Mouse (Mus musculus) stomach, embryonic 15.5 days (tissue): ENCODE measurements at regions not wholly inside any gene's neighbourhood (a gene's known extent, or its start where the extent isn't known, plus 50 kb on each side); places are given as distances from the start of the nearest gene placed in this dataset.
A peak's percentile ranks its signal among the peaks of the same experiment; 100 is the strongest.

Source experiments
- ATAC-seq: fragments of 200-750 bp; cut with Nextera tagmentation; 2 replicates; pipeline ENCODE4 v1.8.0; 2017; ENCODE audit warnings: low read depth, moderate number of reproducible peaks, moderate TSS enrichment; ENCODE audit not compliant: insufficient read depth, low FRiP score
- H3K27ac ChIP-seq: fragments of 300-500 bp; sonication (generic); 2 replicates; pipeline ENCODE4 v1.5.1; 2015; ENCODE audit warnings: mild to moderate bottlenecking, inconsistent platforms
- H3K27me3 ChIP-seq: fragments of 300-500 bp; sonication (generic); replicated peaks from 2 replicates; pipeline ENCODE4 v1.6.1; 2015; ENCODE audit warnings: inconsistent platforms
- H3K36me3 ChIP-seq: fragments of 300-500 bp; sonication (generic); 2 replicates; pipeline ENCODE4 v1.6.1; 2015; ENCODE audit warnings: inconsistent platforms
- H3K4me1 ChIP-seq: fragments of 300-500 bp; sonication (generic); 2 replicates; pipeline ENCODE4 v1.6.1; 2015; ENCODE audit warnings: inconsistent platforms
- H3K4me2 ChIP-seq: fragments of 300-500 bp; sonication (generic); 2 replicates; pipeline ENCODE4 v1.6.1; 2015; ENCODE audit warnings: mild to moderate bottlenecking, inconsistent platforms
- H3K4me3 ChIP-seq: fragments of 300-500 bp; sonication (generic); replicated peaks from 2 replicates; pipeline ENCODE4 v1.5.1; 2015; ENCODE audit warnings: inconsistent platforms
- H3K9ac ChIP-seq: fragments of 300-500 bp; sonication (generic); 2 replicates; pipeline ENCODE4 v1.6.1; 2015; ENCODE audit warnings: inconsistent platforms
- H3K9me3 ChIP-seq: fragments of 300-500 bp; sonication (generic); 2 replicates; pipeline ENCODE4 v1.6.1; 2016; ENCODE audit warnings: inconsistent platforms
- WGBS: fragments of 180-500 bp; shearing (Covaris S2); methylation state at CpG from one replicate; pipeline ENCODE4 v1.1.7; 2015; 5-methylcytosine and 5-hydroxymethylcytosine counted together

DNA sequence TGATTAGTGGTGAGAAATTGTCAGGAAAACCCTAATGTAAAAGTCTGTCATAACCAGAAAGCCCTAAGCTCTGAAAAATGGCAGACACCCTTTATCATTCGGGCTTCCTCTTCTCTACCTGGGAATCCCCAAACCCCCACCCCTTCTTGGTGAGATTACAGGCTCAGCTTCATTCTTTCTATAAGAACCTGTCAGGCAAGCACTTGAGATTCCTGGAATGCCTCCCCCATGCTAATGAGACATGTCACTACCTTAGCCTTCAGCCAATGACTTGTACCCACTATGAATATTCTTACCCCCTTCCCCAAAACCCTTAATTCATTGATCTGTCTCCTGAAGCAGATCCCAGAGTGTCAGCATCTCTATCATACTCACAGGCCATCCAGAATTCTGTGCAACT lies 254.5 kb upstream of the Gcfc2 start:
- Histone ChIP-seq H3K4me3 (no peak overlapping the region), H3K9me3 (no peaks in the 10 kb centered on the region), H3K4me2 (no peak overlapping the region), H3K27ac (no peak overlapping the region), H3K4me1 (no peaks in the 10 kb centered on the region), H3K27me3 (no peaks in the 10 kb centered on the region), H3K36me3 (no peaks in the 10 kb centered on the region), H3K9ac (no peak overlapping the region)
- no peak for ATAC-seq
- 58% methylated on average over 1 of the region's 1 CpGs for WGBS

DNA sequence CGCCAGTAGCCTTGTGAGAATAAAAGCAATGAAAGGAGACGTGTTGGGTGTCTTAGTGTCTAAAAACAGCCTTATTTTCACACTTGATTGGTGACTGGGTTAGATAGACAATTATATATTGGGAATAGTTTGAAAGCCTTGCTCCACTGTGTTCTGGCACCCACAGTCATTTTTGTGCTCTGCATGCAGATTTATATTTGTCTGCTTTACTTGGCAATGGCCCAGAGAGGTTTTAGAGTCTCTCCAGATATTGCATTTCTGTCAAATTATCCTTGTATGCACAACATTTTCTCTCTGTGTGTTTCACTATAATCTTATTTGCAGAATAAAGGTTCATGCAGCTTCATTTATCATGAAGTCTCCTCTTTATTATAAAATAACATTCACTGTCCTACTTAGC lies 250.2 kb upstream of the Gcfc2 start:
- H3K27ac ChIP-seq = no peak overlapping the region
- no peak for ATAC-seq
- 67% methylated on average over 2 of the region's 2 CpGs for WGBS
- H3K36me3 ChIP-seq = no peaks in the 10 kb centered on the region
- H3K9me3 ChIP-seq = no peaks in the 10 kb centered on the region
- H3K4me2 ChIP-seq = no peak overlapping the region
- H3K4me1 ChIP-seq = no peaks in the 10 kb centered on the region
- H3K27me3 ChIP-seq = no peaks in the 10 kb centered on the region
- no peak overlapping the region for H3K4me3 ChIP-seq
- H3K9ac ChIP-seq = no peak overlapping the region

DNA sequence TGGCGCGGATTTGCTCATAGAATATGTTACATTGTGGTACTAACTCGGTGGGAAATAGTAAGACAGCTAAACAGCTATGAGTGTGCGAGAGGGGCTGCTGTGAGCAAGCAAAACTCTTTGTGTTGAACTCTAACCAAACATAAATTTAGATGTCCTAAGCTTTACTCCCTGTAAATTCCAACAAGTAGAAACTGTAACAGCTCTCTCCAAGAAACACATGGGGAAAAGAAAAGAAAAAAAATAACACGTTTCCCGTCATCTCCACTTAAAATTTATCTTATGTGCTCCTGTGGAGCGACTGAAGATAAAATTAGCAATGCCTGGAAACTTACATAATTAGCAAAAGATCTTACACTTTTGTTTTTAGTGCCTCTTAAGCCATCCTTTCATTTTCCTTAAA lies 226.2 kb upstream of the Gcfc2 start:
- no peaks in the 10 kb centered on the region for H3K36me3 ChIP-seq
- no peak overlapping the region for H3K4me2 ChIP-seq
- no peaks in the 10 kb centered on the region for H3K4me1 ChIP-seq
- H3K9me3 ChIP-seq = no peaks in the 10 kb centered on the region
- no peaks in the 10 kb centered on the region for H3K27me3 ChIP-seq
- 82% methylated on average over 7 of the region's 7 CpGs for WGBS
- H3K9ac ChIP-seq = no peak overlapping the region
- no peak overlapping the region for H3K27ac ChIP-seq
- no peak overlapping the region for H3K4me3 ChIP-seq
- ATAC-seq = no peak

DNA sequence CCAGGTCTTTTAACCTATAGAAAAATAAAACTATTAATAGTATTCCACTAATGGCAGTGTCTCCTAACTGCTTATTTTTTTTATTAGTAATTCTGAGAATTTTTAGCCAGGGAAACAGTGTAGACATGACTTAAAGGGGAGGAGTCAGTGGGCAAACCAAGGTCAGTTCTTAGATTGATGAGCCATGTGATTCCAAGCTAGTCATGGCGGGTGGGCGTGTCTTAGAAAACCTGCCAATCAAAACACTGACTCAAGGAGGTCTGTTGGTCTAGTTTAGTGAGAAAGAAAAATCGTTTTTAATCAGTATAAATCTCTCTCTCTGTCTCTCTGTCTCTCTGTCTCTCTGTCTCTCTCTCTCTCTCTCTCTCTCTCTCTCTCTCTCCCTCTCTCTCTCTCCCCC lies 225.3 kb upstream of the Gcfc2 start:
- no peaks in the 10 kb centered on the region for H3K27me3 ChIP-seq
- no peaks in the 10 kb centered on the region for H3K4me1 ChIP-seq
- H3K4me3 ChIP-seq = no peak overlapping the region
- no peaks in the 10 kb centered on the region for H3K9me3 ChIP-seq
- no peak overlapping the region for H3K9ac ChIP-seq
- 80% methylated on average over 3 of the region's 3 CpGs for WGBS
- no peak overlapping the region for H3K27ac ChIP-seq
- H3K4me2 ChIP-seq = no peak overlapping the region
- no peaks in the 10 kb centered on the region for H3K36me3 ChIP-seq
- ATAC-seq = no peak

DNA sequence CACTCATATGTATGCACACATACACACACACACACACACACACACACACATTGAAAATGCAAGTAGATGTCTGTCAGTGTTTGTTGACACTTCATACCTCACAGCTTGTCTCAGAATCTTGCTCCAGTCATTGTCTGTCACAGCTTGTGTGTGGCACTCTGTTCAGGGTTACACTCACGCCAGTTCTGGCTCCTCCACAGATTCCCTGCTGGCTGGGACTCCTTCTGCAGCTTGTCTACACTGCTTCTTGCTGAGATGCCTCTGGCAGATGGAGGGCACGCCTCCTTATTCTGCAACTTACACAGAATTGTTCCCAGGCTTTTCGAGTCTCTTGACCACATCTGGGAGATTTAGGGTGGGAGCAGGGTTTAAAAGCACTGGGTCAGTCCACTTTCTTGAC lies 208.6 kb upstream of the Gcfc2 start:
- H3K27me3 ChIP-seq = no peaks in the 10 kb centered on the region
- H3K9me3 ChIP-seq = no peaks in the 10 kb centered on the region
- no peak overlapping the region for H3K4me3 ChIP-seq
- H3K27ac ChIP-seq = no peak overlapping the region
- no peaks in the 10 kb centered on the region for H3K4me1 ChIP-seq
- H3K36me3 ChIP-seq = no peaks in the 10 kb centered on the region
- no peak for ATAC-seq
- 56% methylated on average over 3 of the region's 3 CpGs for WGBS
- no peak overlapping the region for H3K4me2 ChIP-seq
- H3K9ac ChIP-seq = no peak overlapping the region

DNA sequence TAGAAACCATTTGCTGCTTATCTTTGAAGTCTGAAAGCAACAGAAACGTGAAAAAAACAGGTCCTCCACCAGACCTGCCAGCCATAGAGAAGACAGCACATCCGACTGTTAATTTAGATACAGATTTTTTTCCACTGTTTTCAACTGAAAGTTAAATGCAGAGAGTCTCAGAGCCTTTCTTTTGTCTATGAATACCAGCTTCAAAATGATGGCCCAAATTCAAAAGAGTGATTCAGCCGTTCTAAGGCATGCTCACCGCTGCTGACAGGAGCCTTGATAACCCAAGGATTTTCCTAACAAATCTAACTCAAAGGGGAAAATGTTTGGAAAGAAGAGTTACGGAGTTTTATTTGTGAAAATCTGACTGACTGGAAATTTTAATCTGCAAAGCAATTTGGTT lies 207.1 kb upstream of the Gcfc2 start:
- WGBS = 66% methylated on average over 5 of the region's 5 CpGs
- Histone ChIP-seq H3K9ac (no peak overlapping the region), H3K27me3 (no peaks in the 10 kb centered on the region), H3K36me3 (no peaks in the 10 kb centered on the region), H3K4me3 (no peak overlapping the region), H3K27ac (no peak overlapping the region), H3K4me2 (no peak overlapping the region), H3K9me3 (no peaks in the 10 kb centered on the region), H3K4me1 (no peaks in the 10 kb centered on the region)
- ATAC-seq = no peak

DNA sequence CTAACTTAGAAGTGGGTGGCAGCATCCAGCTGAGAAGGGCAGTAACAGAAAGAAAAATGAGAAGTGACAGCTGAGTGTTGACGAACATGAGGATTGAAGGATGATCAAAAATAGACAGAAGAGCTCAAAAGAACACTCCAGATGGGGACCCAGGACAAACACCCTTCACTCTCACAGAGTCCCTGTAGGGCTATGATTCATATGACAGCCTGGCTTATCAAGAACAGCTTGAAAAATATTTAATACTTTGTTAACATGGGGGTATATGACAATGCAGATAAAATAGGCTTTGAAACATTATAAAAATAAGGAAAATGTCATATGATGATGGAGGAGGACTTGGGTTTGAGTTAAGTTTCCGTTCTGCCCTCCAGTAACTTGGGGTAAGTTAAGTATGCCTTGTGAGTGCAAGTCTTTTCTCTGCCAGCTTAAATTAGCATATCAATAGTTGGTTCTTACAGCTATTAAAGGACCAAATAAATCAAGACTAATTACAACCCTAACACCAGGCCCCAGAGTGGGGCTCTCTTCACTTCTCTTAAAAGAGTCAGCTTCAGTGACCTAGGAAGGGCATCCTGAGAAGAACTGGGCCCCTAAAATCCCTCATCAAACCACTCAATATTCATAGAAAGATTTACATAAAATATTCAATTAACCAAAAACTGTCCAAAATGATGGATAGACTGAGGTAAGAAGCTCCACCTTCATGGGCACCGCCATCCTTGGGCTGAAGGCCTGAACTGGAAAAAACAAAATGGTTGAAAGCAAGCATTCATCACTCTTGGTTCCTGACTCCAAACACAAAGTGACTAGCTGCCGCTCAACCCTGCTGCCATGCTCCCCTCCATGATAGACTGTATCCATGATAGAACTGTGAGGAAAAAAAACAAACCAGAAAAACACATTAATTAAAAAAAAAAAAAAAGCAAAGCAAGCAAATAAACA lies 198.6 kb upstream of the Gcfc2 start:
- no peaks in the 10 kb centered on the region for H3K27me3 ChIP-seq
- no peak for ATAC-seq
- H3K4me3 ChIP-seq = no peak overlapping the region
- 73% methylated on average over 4 of the region's 4 CpGs for WGBS
- no peaks in the 10 kb centered on the region for H3K36me3 ChIP-seq
- H3K4me2 ChIP-seq = no peak overlapping the region
- no peak overlapping the region for H3K9ac ChIP-seq
- H3K27ac ChIP-seq = no peak overlapping the region
- H3K4me1 ChIP-seq = no peaks in the 10 kb centered on the region
- no peaks in the 10 kb centered on the region for H3K9me3 ChIP-seq

DNA sequence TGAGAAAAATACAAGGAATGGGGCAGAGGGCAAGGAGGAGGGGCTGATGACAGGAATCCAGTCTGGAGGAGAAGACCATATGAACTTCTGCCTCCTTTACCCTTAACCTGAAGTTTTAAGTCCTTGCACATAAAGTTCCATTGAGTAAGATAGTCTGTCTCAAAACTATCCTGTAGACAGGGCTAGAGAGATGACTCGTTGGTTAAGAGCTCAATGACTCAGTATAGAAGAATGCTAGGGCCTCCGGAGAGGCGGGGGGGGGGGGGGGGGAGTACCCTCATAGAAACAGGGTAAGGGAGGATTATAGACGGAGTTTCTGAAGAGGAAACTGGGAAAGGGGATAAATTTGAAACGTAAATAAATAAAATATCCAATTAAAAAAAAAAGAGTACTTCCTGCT lies 191.8 kb upstream of the Gcfc2 start:
- H3K36me3 ChIP-seq = no peaks in the 10 kb centered on the region
- 48% methylated on average over 5 of the region's 5 CpGs for WGBS
- no peaks in the 10 kb centered on the region for H3K4me1 ChIP-seq
- no peak for ATAC-seq
- H3K27ac ChIP-seq = no peak overlapping the region
- no peaks in the 10 kb centered on the region for H3K27me3 ChIP-seq
- H3K4me3 ChIP-seq = no peak overlapping the region
- no peaks in the 10 kb centered on the region for H3K9me3 ChIP-seq
- H3K4me2 ChIP-seq = no peak overlapping the region
- no peak overlapping the region for H3K9ac ChIP-seq

DNA sequence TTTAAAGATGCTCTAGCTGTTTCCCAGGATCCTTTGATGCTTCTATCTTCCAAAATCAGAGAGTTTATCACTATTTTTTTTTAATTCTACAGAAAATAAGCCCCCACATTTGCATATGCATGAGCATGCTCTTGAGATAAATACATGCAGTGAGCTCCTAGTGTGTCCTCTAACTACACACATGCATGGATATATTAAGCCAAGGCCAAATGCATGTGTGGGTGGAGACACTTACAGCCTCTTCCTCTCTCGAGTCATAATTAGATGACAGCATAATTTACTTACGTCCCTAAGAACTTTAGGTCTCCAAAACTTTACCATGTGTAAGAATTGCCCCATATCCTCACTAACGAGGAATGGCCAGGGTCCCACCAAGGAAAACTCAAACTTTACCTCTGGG lies 189.9 kb upstream of the Gcfc2 start:
- Histone ChIP-seq H3K4me2 (no peak overlapping the region), H3K27me3 (no peaks in the 10 kb centered on the region)
- 72% methylated on average over 3 of the region's 3 CpGs for WGBS

DNA sequence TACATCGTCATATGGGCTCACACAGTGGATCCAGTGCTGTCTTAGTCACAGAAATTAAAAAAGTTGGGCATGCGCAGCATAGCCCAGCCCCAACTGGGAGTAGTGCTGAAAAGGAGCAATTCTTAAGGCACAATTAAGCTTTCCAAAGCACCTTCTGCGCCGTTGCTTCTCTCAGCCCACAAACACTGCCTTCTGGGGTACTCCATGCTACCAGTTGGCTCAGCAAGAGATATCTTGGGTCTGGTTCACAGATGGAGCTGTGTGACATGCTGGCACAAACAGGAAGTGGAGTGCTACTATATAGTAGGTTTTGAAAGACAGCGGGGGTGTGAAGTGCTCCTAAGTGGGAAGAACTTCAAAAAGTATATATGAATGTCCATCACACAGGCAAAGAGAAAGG lies 185.0 kb upstream of the Gcfc2 start:
- ATAC-seq = no peak
- Histone ChIP-seq H3K4me1 (no peaks in the 10 kb centered on the region), H3K36me3 (no peaks in the 10 kb centered on the region), H3K27me3 (no peaks in the 10 kb centered on the region), H3K4me2 (no peak overlapping the region), H3K4me3 (no peak overlapping the region), H3K27ac (no peak overlapping the region), H3K9ac (no peak overlapping the region), H3K9me3 (no peaks in the 10 kb centered on the region)
- WGBS = 88% methylated on average over 5 of the region's 5 CpGs

More for the DNA sequence above, 189.9 kb upstream of the Gcfc2 start:
- H3K27ac ChIP-seq = no peak overlapping the region
- H3K4me1 ChIP-seq = no peaks in the 10 kb centered on the region
- no peaks in the 10 kb centered on the region for H3K9me3 ChIP-seq
- no peak overlapping the region for H3K9ac ChIP-seq
- no peak for ATAC-seq
- H3K36me3 ChIP-seq = no peaks in the 10 kb centered on the region
- no peak overlapping the region for H3K4me3 ChIP-seq

DNA sequence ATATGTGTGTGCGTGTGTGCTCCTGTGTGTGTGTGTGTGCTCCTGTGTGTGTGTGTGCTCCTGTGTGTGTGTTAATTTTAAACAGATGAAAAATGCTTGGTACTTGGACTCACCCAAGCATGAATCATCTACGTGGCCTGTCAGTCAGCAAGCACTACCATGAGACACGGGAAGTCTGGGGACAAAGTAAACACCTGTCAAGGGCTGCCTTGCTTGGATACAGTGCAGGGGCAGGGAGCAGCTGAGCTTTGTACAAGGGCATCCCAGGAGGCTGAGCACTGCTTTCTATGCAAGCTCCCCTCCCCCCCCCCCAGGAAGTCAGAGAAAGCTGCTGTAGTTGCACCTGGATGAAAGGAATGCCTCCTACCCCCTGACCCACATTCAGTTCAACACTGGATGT lies 173.8 kb upstream of the Gcfc2 start:
- no peaks in the 10 kb centered on the region for H3K36me3 ChIP-seq
- no peaks in the 10 kb centered on the region for H3K4me1 ChIP-seq
- H3K27ac ChIP-seq = no peak overlapping the region
- H3K9ac ChIP-seq = no peak overlapping the region
- no peaks in the 10 kb centered on the region for H3K9me3 ChIP-seq
- no peaks in the 10 kb centered on the region for H3K27me3 ChIP-seq
- no peak overlapping the region for H3K4me3 ChIP-seq
- H3K4me2 ChIP-seq = no peak overlapping the region
- 31% methylated on average over 3 of the region's 3 CpGs for WGBS
- peak; percentile 78; the same call in 1 of the 2 replicates for ATAC-seq

DNA sequence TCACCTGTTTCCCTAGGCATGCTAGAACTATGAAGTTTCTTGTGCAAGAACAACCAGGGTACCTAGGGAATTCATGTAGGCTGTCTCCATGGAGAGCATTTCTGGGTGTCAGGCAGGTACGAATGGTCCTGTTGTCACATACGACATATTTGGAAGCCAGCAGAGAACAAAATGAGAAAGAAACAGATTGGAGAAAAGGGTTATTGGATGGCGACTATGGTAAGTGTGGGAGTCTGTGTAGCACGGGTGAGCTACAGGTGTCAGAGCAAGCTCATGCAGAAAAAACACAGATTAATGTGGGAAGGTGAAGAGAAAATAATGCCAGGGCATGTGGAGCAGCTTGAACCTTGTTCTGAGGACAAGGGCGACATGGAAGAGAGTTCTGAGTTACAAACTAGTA lies 171.8 kb upstream of the Gcfc2 start:
- H3K4me2 ChIP-seq = no peak overlapping the region
- ATAC-seq = no peak
- 88% methylated on average over 5 of the region's 5 CpGs for WGBS
- no peak overlapping the region for H3K9ac ChIP-seq
- H3K4me3 ChIP-seq = no peak overlapping the region
- no peak overlapping the region for H3K27ac ChIP-seq
- no peaks in the 10 kb centered on the region for H3K27me3 ChIP-seq
- H3K36me3 ChIP-seq = no peaks in the 10 kb centered on the region
- no peaks in the 10 kb centered on the region for H3K4me1 ChIP-seq
- no peaks in the 10 kb centered on the region for H3K9me3 ChIP-seq

DNA sequence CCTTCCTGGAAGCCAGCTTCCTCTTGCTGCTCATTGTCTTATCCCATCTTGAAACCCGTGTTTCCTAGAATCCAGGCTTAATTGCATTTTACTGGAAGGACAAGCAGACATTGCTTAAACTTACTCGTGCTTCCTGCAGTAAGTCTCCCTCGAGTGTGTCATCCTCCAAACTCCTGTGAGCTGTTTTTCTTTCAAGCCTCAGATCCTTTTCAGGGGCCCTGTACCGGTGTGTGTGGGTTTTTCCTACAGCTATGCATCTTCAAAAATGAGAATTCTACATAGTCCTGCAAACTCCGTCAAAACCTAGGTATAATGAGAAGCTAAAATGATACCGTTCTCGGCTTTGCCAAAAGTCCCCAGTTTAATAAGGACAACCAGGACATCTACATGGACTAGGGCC lies 167.2 kb upstream of the Gcfc2 start:
- Histone ChIP-seq H3K36me3 (no peaks in the 10 kb centered on the region), H3K9ac (no peak overlapping the region), H3K27ac (no peak overlapping the region), H3K9me3 (no peaks in the 10 kb centered on the region), H3K4me1 (no peaks in the 10 kb centered on the region), H3K4me2 (no peak overlapping the region), H3K27me3 (no peaks in the 10 kb centered on the region), H3K4me3 (no peak overlapping the region)
- no peak for ATAC-seq
- 65% methylated on average over 7 of the region's 7 CpGs for WGBS
